Mouse (Mus musculus): ENCODE results near the gene Fignl1.

- TF ChIP-seq POLR2A (IDR thresholded peaks at IDR 0.05; ENCODE audit: low read depth, low read length) (no peak), CTCF (IDR thresholded peaks at IDR 0.05; ENCODE audit: borderline replicate concordance, insufficient read depth, low read length) (no peak)
Observed at GRCm38 (mm10) chr11:11825670-11826069, 16.9 kb upstream of the Fignl1 start.

All from embryonic fibroblast, embryonic 13.5 days (primary cell).